Mouse (Mus musculus) forebrain, embryonic 11.5 days (tissue): ENCODE data around the gene Crygf. TPM values are rescaled to one million over a fixed set of nuclear protein-coding genes. Genes with fewer than 3 reads are reported as not detected.
"Not testable (repeated sequence)": the region's sequence is repeated elsewhere in the genome, so short reads cannot be mapped to it uniquely, and the experiment has no call there.

ENCODE experiments used
- ATAC-seq: fragments of 200-750 bp; cut with Nextera tagmentation; replicated peaks from 2 replicates; pipeline ENCODE4 v1.8.0; 2017; ENCODE audit warnings: moderate TSS enrichment; ENCODE audit not compliant: low FRiP score
- DNase-seq: peaks from one replicate; pipeline ENCODE4 v3.0.0-alpha.2; 2017; ENCODE audit warnings: low spot score
- H3K27ac ChIP-seq: fragments of 300-500 bp; sonication (generic); 2 replicates; pipeline ENCODE4 v1.5.1; 2014; ENCODE audit warnings: low read depth, low read length
- H3K27me3 ChIP-seq: fragments of 300-500 bp; sonication (generic); 2 replicates; pipeline ENCODE4 v1.6.1; 2014; ENCODE audit warnings: mild to moderate bottlenecking, low read length, mixed read lengths; ENCODE audit not compliant: control insufficient read depth, insufficient read depth
- H3K36me3 ChIP-seq: fragments of 300-500 bp; sonication (generic); 2 replicates; pipeline ENCODE4 v1.6.1; 2014; ENCODE audit warnings: mild to moderate bottlenecking, low read length, moderate library complexity, mixed read lengths; ENCODE audit not compliant: control insufficient read depth, insufficient read depth
- H3K4me1 ChIP-seq: fragments of 300-500 bp; sonication (generic); replicated peaks from 2 replicates; pipeline ENCODE4 v1.6.1; 2014; ENCODE audit warnings: low read length, mixed read lengths; ENCODE audit not compliant: control insufficient read depth, insufficient read depth
- H3K4me2 ChIP-seq: fragments of 300-500 bp; sonication (generic); 2 replicates; pipeline ENCODE4 v1.6.1; 2014; ENCODE audit warnings: low read depth, mild to moderate bottlenecking, low read length, moderate library complexity, mixed read lengths; ENCODE audit not compliant: severe bottlenecking
- H3K4me3 ChIP-seq: fragments of 300-500 bp; sonication (generic); 2 replicates; pipeline ENCODE4 v1.5.1; 2014; ENCODE audit warnings: low read depth, low read length
- H3K9ac ChIP-seq: fragments of 300-500 bp; sonication (generic); 2 replicates; pipeline ENCODE4 v1.6.1; 2014; ENCODE audit warnings: low read length
- H3K9me3 ChIP-seq: fragments of 300-500 bp; sonication (generic); 2 replicates; pipeline ENCODE4 v1.6.1; 2016; ENCODE audit warnings: low read length, mixed read lengths; ENCODE audit not compliant: control insufficient read depth
- WGBS: fragments of 180-500 bp; shearing (Covaris S2); extraction: QIAGEN DNeasy Blood & Tissue Kit; methylation state at CpG from one replicate; pipeline ENCODE4 v1.1.7; 2014; 5-methylcytosine and 5-hydroxymethylcytosine counted together
- polyA plus RNA-seq: library from polyadenylated mRNA; unstranded; fragments of >200 nt; fragmentation: Nextera tagmentation; extraction: Ambion mirVana; gene quantifications from 2 replicates; pipeline ENCODE4 v1.2.1, GENCODE M21; 2014

The Crygf gene
- not detected in 2 replicates for polyA plus RNA-seq

DNA sequence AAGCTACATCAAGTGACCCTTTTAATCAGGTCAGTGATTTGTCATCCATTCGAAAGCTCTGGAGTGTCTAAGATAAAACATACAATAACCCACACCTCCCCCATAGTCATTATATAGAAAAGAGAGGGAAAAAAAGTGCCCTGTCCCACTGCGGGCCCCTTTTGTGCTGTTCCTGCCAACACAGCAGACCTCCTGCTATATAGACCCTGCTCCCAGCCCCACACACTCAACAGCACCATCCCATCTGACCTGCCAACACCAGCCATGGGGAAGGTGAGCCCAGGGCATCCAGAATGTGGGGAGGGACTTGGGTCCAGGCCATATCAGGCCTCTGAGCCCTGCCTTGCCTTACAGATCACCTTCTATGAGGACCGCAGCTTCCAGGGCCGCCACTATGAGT is at the start of gene Crygf:
TSS of gene Crygf (plus strand) at position 227 of the 400 bp plus-strand sequence.
- H3K4me3 ChIP-seq: no peak within 1 kb of the TSS
- no peaks in the 10 kb centered on the region; the same call in 1 of the 2 replicates for H3K4me1 ChIP-seq
- H3K27ac ChIP-seq: no peak within 1 kb of the TSS
- ATAC-seq: peak; percentile 73
- H3K36me3 ChIP-seq: no peaks in the 10 kb centered on the region
- H3K4me2 ChIP-seq: no peak within 1 kb of the TSS
- no peak for DNase-seq
- no peaks in the 10 kb centered on the region for H3K27me3 ChIP-seq
- no peak within 1 kb of the TSS for H3K9ac ChIP-seq
- H3K9me3 ChIP-seq: no peaks in the 10 kb centered on the region
- WGBS: 54% methylated on average over 4 of the region's 4 CpGs

- Histone ChIP-seq H3K27me3 (no peaks in the 10 kb centered on the region), H3K36me3 (no peaks in the 10 kb centered on the region), H3K4me3 (no peak overlapping the region), H3K9ac (no peak overlapping the region), H3K4me2 (no peak overlapping the region), H3K4me1 (no peaks in the 10 kb centered on the region; the same call in 1 of the 2 replicates), H3K9me3 (no peaks in the 10 kb centered on the region), H3K27ac (no peak overlapping the region)
- DNase-seq (no peak), ATAC-seq (peak; percentile 18; the same call in 1 of the 2 replicates)
- 20% methylated on average over 6 of the region's 6 CpGs for WGBS
These were observed 734 bp upstream of the Crygf start for GRCm38 (mm10) chr1:65925361-65926210.

DNA sequence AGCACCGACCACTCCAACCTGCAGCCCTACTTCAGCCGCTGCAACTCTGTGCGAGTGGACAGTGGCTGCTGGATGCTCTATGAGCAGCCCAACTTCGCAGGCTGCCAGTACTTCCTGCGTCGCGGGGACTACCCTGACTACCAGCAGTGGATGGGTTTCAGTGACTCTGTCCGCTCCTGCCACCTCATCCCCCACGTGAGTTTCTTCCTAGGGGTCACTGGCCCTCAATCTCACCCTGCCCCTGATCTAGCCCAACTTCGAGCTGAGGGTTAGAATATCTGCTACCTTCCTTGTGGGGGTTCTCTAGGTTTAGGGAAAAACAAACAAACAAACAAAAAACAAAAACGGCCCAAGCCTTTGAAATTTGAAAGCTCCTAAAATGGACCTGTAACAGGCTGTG is 376 bp downstream of the Crygf start:
- H3K27ac ChIP-seq, H3K9me3 ChIP-seq, H3K4me1 ChIP-seq, H3K27me3 ChIP-seq, H3K4me3 ChIP-seq, H3K4me2 ChIP-seq, ATAC-seq, H3K9ac ChIP-seq, H3K36me3 ChIP-seq, DNase-seq: not testable (repeated sequence)
- 89% methylated on average over 11 of the region's 11 CpGs for WGBS

DNA sequence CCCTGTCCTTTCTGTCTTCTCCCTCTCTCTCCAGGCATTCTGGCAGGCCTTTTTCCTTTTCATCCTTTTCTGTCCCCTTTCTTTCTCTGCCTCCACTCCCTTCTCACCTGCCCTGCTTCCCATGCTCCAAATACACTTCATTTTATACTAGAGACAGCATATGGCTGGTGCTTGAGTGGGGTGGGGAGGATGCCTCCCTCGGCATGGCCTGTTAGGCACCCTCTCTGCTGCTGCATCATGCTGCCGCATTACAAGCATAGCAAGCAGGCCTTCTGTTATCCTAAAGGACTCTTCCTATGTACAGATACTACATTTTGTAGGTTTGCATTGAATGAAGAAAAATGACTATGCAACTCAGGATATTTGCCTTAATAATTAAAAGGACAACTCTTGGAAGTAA is 3.7 kb downstream of the Crygf start:
- Histone ChIP-seq H3K4me1 (no peaks in the 10 kb centered on the region; the same call in 1 of the 2 replicates), H3K36me3 (no peaks in the 10 kb centered on the region), H3K4me3 (no peak overlapping the region), H3K27me3 (no peaks in the 10 kb centered on the region), H3K27ac (no peak overlapping the region), H3K9me3 (no peaks in the 10 kb centered on the region), H3K4me2 (no peak overlapping the region), H3K9ac (no peak overlapping the region)
- ATAC-seq (no peak), DNase-seq (no peak)
- WGBS: 90% methylated on average over 2 of the region's 2 CpGs

DNA sequence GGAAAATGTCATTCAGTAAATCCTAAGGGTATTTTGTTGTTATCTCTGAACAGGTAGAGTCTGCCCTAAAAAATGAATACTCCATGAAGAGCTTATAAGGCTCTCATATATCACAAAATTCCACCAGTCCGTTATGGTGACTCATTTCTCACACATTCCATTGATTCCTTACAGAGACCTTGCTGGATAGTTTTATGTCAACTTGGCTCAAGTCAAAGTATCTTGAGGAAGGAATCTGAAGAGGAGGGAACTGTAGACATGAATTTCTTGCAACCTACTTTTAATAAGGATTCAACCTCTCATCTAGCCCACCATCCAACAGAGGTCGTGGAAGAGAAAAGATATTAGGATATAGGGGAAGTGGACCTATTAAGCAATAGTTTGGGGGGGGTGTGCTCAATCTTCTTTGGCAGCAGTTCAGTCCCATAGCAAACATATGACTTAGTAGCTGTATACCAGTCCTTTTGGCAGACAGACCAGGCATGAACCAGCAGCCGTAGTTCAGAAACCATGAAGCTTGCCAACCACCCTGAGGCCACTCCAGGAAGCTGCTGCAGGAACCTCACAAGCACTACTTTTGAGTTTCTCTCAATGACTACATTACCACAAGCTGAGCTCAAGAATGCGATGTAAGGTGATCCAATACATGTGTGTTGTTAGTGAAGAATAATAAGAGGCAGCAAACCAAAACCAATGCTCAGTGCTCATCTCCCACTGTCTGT is 5.9 kb downstream of the Crygf start:
- Histone ChIP-seq H3K36me3 (no peaks in the 10 kb centered on the region), H3K27me3 (no peaks in the 10 kb centered on the region), H3K9me3 (no peaks in the 10 kb centered on the region), H3K4me3 (no peak overlapping the region), H3K27ac (no peak overlapping the region), H3K4me1 (no peaks in the 10 kb centered on the region), H3K4me2 (no peak overlapping the region), H3K9ac (no peak overlapping the region)
- ATAC-seq: no peak
- 87% methylated on average over 4 of the region's 4 CpGs for WGBS
- no peak for DNase-seq

Other genes starting within 250 kb of the Crygf start
- gene Map2, start 248.8 kb downstream of the Crygf start, polyA plus RNA-seq: 164 and 177 TPM in 2 replicates